Mouse (Mus musculus) lung, embryonic 16.5 days (tissue): ENCODE data around the gene Cyp4f17. TPM values are rescaled to one million over a fixed set of nuclear protein-coding genes. Genes with fewer than 3 reads are reported as not detected.

Experiments
- ATAC-seq: fragments of 200-750 bp; cut with Nextera tagmentation; 2 replicates; pipeline ENCODE4 v1.8.0; 2017; ENCODE audit warnings: low read depth, mild to moderate bottlenecking, moderate library complexity
- H3K27ac ChIP-seq: fragments of 300-500 bp; sonication (generic); 2 replicates; pipeline ENCODE4 v1.5.1; 2014; ENCODE audit warnings: mild to moderate bottlenecking, control low read depth, low read length
- H3K27me3 ChIP-seq: fragments of 300-500 bp; sonication (generic); 2 replicates; pipeline ENCODE4 v1.6.1; 2014; ENCODE audit warnings: low read depth, low read length, mixed read lengths; ENCODE audit not compliant: control insufficient read depth, insufficient read depth
- H3K36me3 ChIP-seq: fragments of 300-500 bp; sonication (generic); 2 replicates; pipeline ENCODE4 v1.6.1; 2014; ENCODE audit warnings: low read length; ENCODE audit not compliant: control insufficient read depth, insufficient read depth
- H3K4me1 ChIP-seq: fragments of 300-500 bp; sonication (generic); replicated peaks from 2 replicates; pipeline ENCODE4 v1.6.1; 2014; ENCODE audit warnings: low read length, mixed read lengths; ENCODE audit not compliant: control insufficient read depth, insufficient read depth
- H3K4me2 ChIP-seq: fragments of 300-500 bp; sonication (generic); 2 replicates; pipeline ENCODE4 v1.6.1; 2014; ENCODE audit warnings: low read depth, low read length, control low read depth
- H3K4me3 ChIP-seq: fragments of 300-500 bp; sonication (generic); 2 replicates; pipeline ENCODE4 v1.5.1; 2014; ENCODE audit warnings: mild to moderate bottlenecking, low read length, control low read depth
- H3K9ac ChIP-seq: fragments of 300-500 bp; sonication (generic); 2 replicates; pipeline ENCODE4 v1.6.1; 2014; ENCODE audit warnings: low read length, control low read depth
- H3K9me3 ChIP-seq: fragments of 300-500 bp; sonication (generic); 2 replicates; pipeline ENCODE4 v1.6.1; 2016; ENCODE audit warnings: low read length; ENCODE audit not compliant: control insufficient read depth
- WGBS: fragments of 180-500 bp; shearing (Covaris S2); extraction: QIAGEN DNeasy Blood & Tissue Kit; methylation state at CpG from one replicate; pipeline ENCODE4 v1.1.7; 2014; 5-methylcytosine and 5-hydroxymethylcytosine counted together
- polyA plus RNA-seq: library from polyadenylated mRNA; unstranded; fragments of >200 nt; fragmentation: Nextera tagmentation; extraction: Ambion mirVana; gene quantifications from 2 replicates; pipeline ENCODE4 v1.2.1, GENCODE M21; 2015

Cyp4f17 gene
- polyA plus RNA-seq, result 7.9 and 8.7 TPM in 2 replicates

GRCm38 (mm10) chr17:32505851-32506728 lies at the start of gene Cyp4f17:
Gene Cyp4f17 (plus strand): TSS chr17:32506050.
- 2% methylated on average over 30 of the region's 30 CpGs for WGBS
- peaks cover 7% of the 10 kb centered on the region for H3K4me1 ChIP-seq
- ATAC-seq, result peak; percentile 95
- peak within 1 kb of the TSS; percentile 44 for H3K27ac ChIP-seq
- no peaks in the 10 kb centered on the region for H3K9me3 ChIP-seq
- H3K4me3 ChIP-seq, result peak within 1 kb of the TSS; percentile 63
- peak within 1 kb of the TSS; percentile 65 for H3K9ac ChIP-seq
- no peaks in the 10 kb centered on the region for H3K36me3 ChIP-seq
- H3K4me2 ChIP-seq, result peak within 1 kb of the TSS; percentile 74
- no peaks in the 10 kb centered on the region for H3K27me3 ChIP-seq

GRCm38 (mm10) chr17:32468494-32468893 lies 37.4 kb upstream of the Cyp4f17 start:
- no peaks in the 10 kb centered on the region for H3K27me3 ChIP-seq
- H3K4me1 ChIP-seq, result no peaks in the 10 kb centered on the region
- ATAC-seq, result no peak
- no peak overlapping the region for H3K4me3 ChIP-seq
- H3K9me3 ChIP-seq, result no peaks in the 10 kb centered on the region
- no peak overlapping the region for H3K4me2 ChIP-seq
- WGBS, result 66% methylated on average over 7 of the region's 7 CpGs
- H3K36me3 ChIP-seq, result no peaks in the 10 kb centered on the region
- no peak overlapping the region for H3K9ac ChIP-seq
- no peak overlapping the region for H3K27ac ChIP-seq

GRCm38 (mm10) chr17:32470795-32471194 lies 35.1 kb upstream of the Cyp4f17 start:
- no peaks in the 10 kb centered on the region for H3K9me3 ChIP-seq
- H3K27ac ChIP-seq, result no peak overlapping the region
- H3K4me1 ChIP-seq, result no peaks in the 10 kb centered on the region
- no peaks in the 10 kb centered on the region for H3K36me3 ChIP-seq
- 74% methylated on average over 4 of the region's 4 CpGs for WGBS
- no peak overlapping the region for H3K9ac ChIP-seq
- H3K4me3 ChIP-seq, result no peak overlapping the region
- no peak for ATAC-seq
- H3K4me2 ChIP-seq, result no peak overlapping the region
- no peaks in the 10 kb centered on the region for H3K27me3 ChIP-seq

- Histone ChIP-seq H3K4me3 (no peak overlapping the region), H3K9ac (no peak overlapping the region), H3K36me3 (no peaks in the 10 kb centered on the region), H3K27me3 (no peaks in the 10 kb centered on the region), H3K4me1 (no peaks in the 10 kb centered on the region), H3K9me3 (no peaks in the 10 kb centered on the region), H3K4me2 (no peak overlapping the region), H3K27ac (no peak overlapping the region)
- WGBS, result 48% methylated on average over 7 of the region's 7 CpGs
- no peak for ATAC-seq
Measured at GRCm38 (mm10) chr17:32472176-32472575, 33.7 kb upstream of the Cyp4f17 start.

- Histone ChIP-seq H3K9ac (no peak overlapping the region), H3K4me2 (no peak overlapping the region), H3K9me3 (no peaks in the 10 kb centered on the region), H3K27ac (no peak overlapping the region), H3K27me3 (no peaks in the 10 kb centered on the region), H3K4me1 (no peaks in the 10 kb centered on the region), H3K4me3 (no peak overlapping the region), H3K36me3 (no peaks in the 10 kb centered on the region)
- WGBS, result 69% methylated on average over 5 of the region's 5 CpGs
- no peak for ATAC-seq
Measured at GRCm38 (mm10) chr17:32474954-32475560, 30.8 kb upstream of the Cyp4f17 start.

- H3K9me3 ChIP-seq, result no peaks in the 10 kb centered on the region
- no peak overlapping the region for H3K4me3 ChIP-seq
- no peak for ATAC-seq
- WGBS, result 88% methylated on average over 1 of the region's 1 CpGs
- no peaks in the 10 kb centered on the region for H3K4me1 ChIP-seq
- no peak overlapping the region for H3K9ac ChIP-seq
- no peaks in the 10 kb centered on the region for H3K36me3 ChIP-seq
- no peak overlapping the region for H3K27ac ChIP-seq
- H3K27me3 ChIP-seq, result 0 out of 2 replicates have a peak, but pooled peaks cover 6% of the 10 kb centered on the region
- H3K4me2 ChIP-seq, result no peak overlapping the region
Measured at GRCm38 (mm10) chr17:32477204-32477603, 28.6 kb upstream of the Cyp4f17 start.

- H3K9ac ChIP-seq, result no peak overlapping the region
- no peak overlapping the region for H3K27ac ChIP-seq
- H3K4me3 ChIP-seq, result no peak overlapping the region
- no peaks in the 10 kb centered on the region for H3K4me1 ChIP-seq
- 0 out of 2 replicates have a peak, but pooled peaks cover 6% of the 10 kb centered on the region for H3K27me3 ChIP-seq
- no peaks in the 10 kb centered on the region for H3K36me3 ChIP-seq
- no peaks in the 10 kb centered on the region for H3K9me3 ChIP-seq
- no peak overlapping the region for H3K4me2 ChIP-seq
- ATAC-seq, result no peak
- 44% methylated on average over 2 of the region's 2 CpGs for WGBS
Measured at GRCm38 (mm10) chr17:32478727-32479126, 27.1 kb upstream of the Cyp4f17 start.

GRCm38 (mm10) chr17:32479554-32480506 lies 26.0 kb upstream of the Cyp4f17 start:
- Histone ChIP-seq H3K4me3 (no peak overlapping the region), H3K9ac (no peak overlapping the region), H3K36me3 (no peaks in the 10 kb centered on the region), H3K4me1 (no peaks in the 10 kb centered on the region), H3K27ac (no peak overlapping the region), H3K4me2 (no peak overlapping the region), H3K27me3 (0 out of 2 replicates have a peak, but pooled peaks cover 6% of the 10 kb centered on the region), H3K9me3 (no peaks in the 10 kb centered on the region)
- no peak for ATAC-seq
- 4% methylated on average over 5 of the region's 8 CpGs for WGBS
